Mouse (Mus musculus): ENCODE measurements at regions not wholly inside any gene's neighbourhood (a gene's known extent, or its start where the extent isn't known, plus 50 kb on each side); places are given as distances from the start of the nearest gene placed in this dataset.

- no peak for TF ChIP-seq HCFC1 (IDR thresholded peaks at IDR 0.05; ENCODE audit: low read depth, low read length)
- no peak for TF ChIP-seq SMC3 (IDR thresholded peaks at IDR 0.05; ENCODE audit: low read depth, low read length)
- TF ChIP-seq SIN3A (IDR thresholded peaks at IDR 0.05; ENCODE audit: low read length), result no peak
- DNase-seq (ENCODE audit: extremely low read depth), result no peak
- Histone ChIP-seq H3K36me3 (replicated peaks in 1 of 2; ENCODE audit: control insufficient read depth in 1 of 2, insufficient read depth in 1 of 2, low read length in 1 of 2) (no peaks in the 10 kb centered on the region), H3K4me1 (ENCODE audit: control insufficient read depth in 1 of 2, insufficient read depth in 2 of 2) (no peaks in the 10 kb centered on the region), H3K27ac (ENCODE audit: insufficient read depth, low read depth) (no peak overlapping the region), H3K4me3 (replicated peaks in 1 of 3; ENCODE audit: low read depth in 2 of 3, low read length in 2 of 3, poor library complexity in 1 of 3) (no peak overlapping the region), H3K79me2 (replicated peaks; ENCODE audit: control insufficient read depth, extremely low read depth, insufficient read depth, poor library complexity, severe bottlenecking) (no peaks in the 10 kb centered on the region), H3K9ac (ENCODE audit: insufficient read depth, low read depth) (no peak overlapping the region), H3K27me3 (replicated peaks) (peaks cover 42% of the 10 kb centered on the region), H3K9me3 (replicated peaks; ENCODE audit: low read length) (peaks cover 5% of the 10 kb centered on the region), H3K4me2 (ENCODE audit: insufficient read depth, low read depth, poor library complexity, severe bottlenecking) (no peak overlapping the region)
- dilution Hi-C loops (cut with MboI; ENCODE audit: extremely low pct_ligation_motif_present, extremely low pct_unique_long_range_greater_than_20kb, low sequenced_read_pairs) (no loop called here), in situ Hi-C loops (cut with MboI; ENCODE audit: low pct_ligation_motif_present, low pct_unique_long_range_greater_than_20kb, low sequenced_read_pairs) (no loop called here)
Observed at GRCm38 (mm10) chr16:23784021-23784897, 106.5 kb downstream of the Sst start.

- TF ChIP-seq ELF1 (IDR thresholded peaks at IDR 0.05; ENCODE audit: low read depth, low read length), result no peak
- H3K79me2 ChIP-seq (replicated peaks; ENCODE audit: control insufficient read depth, extremely low read depth, insufficient read depth, poor library complexity, severe bottlenecking), result no peaks in the 10 kb centered on the region
- in situ Hi-C loops (cut with MboI; ENCODE audit: low pct_ligation_motif_present, low pct_unique_long_range_greater_than_20kb, low sequenced_read_pairs) (no loop called here), dilution Hi-C loops (cut with MboI; ENCODE audit: extremely low pct_ligation_motif_present, extremely low pct_unique_long_range_greater_than_20kb, low sequenced_read_pairs) (no loop called here)
- no peak overlapping the region for H3K9ac ChIP-seq (ENCODE audit: insufficient read depth, low read depth)
- DNase-seq (ENCODE audit: extremely low read depth), result no peak
- H3K27me3 ChIP-seq (replicated peaks), result peaks cover 50% of the 10 kb centered on the region
- no peaks in the 10 kb centered on the region for H3K36me3 ChIP-seq (replicated peaks in 1 of 2; ENCODE audit: control insufficient read depth in 1 of 2, insufficient read depth in 1 of 2, low read length in 1 of 2)
- no peaks in the 10 kb centered on the region for H3K4me1 ChIP-seq (ENCODE audit: control insufficient read depth in 1 of 2, insufficient read depth in 2 of 2)
- H3K9me3 ChIP-seq (replicated peaks; ENCODE audit: low read length), result peaks cover 5% of the 10 kb centered on the region
- H3K4me2 ChIP-seq (ENCODE audit: insufficient read depth, low read depth, poor library complexity, severe bottlenecking), result no peak overlapping the region
- no peak overlapping the region for H3K27ac ChIP-seq (ENCODE audit: insufficient read depth, low read depth)
- no peak overlapping the region for H3K4me3 ChIP-seq (replicated peaks in 1 of 3; ENCODE audit: low read depth in 2 of 3, low read length in 2 of 3, poor library complexity in 1 of 3)
Observed at GRCm38 (mm10) chr16:23780440-23781231, 110.1 kb downstream of the Sst start.

GRCm38 (mm10) chr16:23777894-23778293 lies 112.9 kb downstream of the Sst start:
- Histone ChIP-seq H3K9ac (ENCODE audit: insufficient read depth, low read depth) (no peak overlapping the region), H3K4me1 (ENCODE audit: control insufficient read depth in 1 of 2, insufficient read depth in 2 of 2) (no peaks in the 10 kb centered on the region), H3K27me3 (replicated peaks) (peaks cover 43% of the 10 kb centered on the region), H3K4me3 (replicated peaks in 1 of 3; ENCODE audit: low read depth in 2 of 3, low read length in 2 of 3, poor library complexity in 1 of 3) (no peak overlapping the region), H3K79me2 (replicated peaks; ENCODE audit: control insufficient read depth, extremely low read depth, insufficient read depth, poor library complexity, severe bottlenecking) (no peaks in the 10 kb centered on the region), H3K9me3 (replicated peaks; ENCODE audit: low read length) (peaks cover 2% of the 10 kb centered on the region), H3K4me2 (ENCODE audit: insufficient read depth, low read depth, poor library complexity, severe bottlenecking) (no peak overlapping the region), H3K27ac (ENCODE audit: insufficient read depth, low read depth) (no peak overlapping the region), H3K36me3 (replicated peaks in 1 of 2; ENCODE audit: control insufficient read depth in 1 of 2, insufficient read depth in 1 of 2, low read length in 1 of 2) (no peaks in the 10 kb centered on the region)
- dilution Hi-C loops (cut with MboI; ENCODE audit: extremely low pct_ligation_motif_present, extremely low pct_unique_long_range_greater_than_20kb, low sequenced_read_pairs) (no loop called here), in situ Hi-C loops (cut with MboI; ENCODE audit: low pct_ligation_motif_present, low pct_unique_long_range_greater_than_20kb, low sequenced_read_pairs) (no loop called here)
- no peak for DNase-seq (ENCODE audit: extremely low read depth)
- TF ChIP-seq RCOR1 (conservative IDR thresholded peaks at IDR 0.05; ENCODE audit: low read depth, low read length), result no peak
- TF ChIP-seq MEF2A (IDR thresholded peaks at IDR 0.05; ENCODE audit: borderline replicate concordance, low read depth, low read length), result no peak
- no peak for TF ChIP-seq POLR2A (IDR thresholded peaks at IDR 0.05; ENCODE audit: low read depth, low read length)
- no peak for TF ChIP-seq MYC (IDR thresholded peaks at IDR 0.05; ENCODE audit: low read depth, low read length)
- no peak for TF ChIP-seq TCF12 (IDR thresholded peaks at IDR 0.05; ENCODE audit: low read depth, low read length)
- no peak for TF ChIP-seq RAD21 (IDR thresholded peaks at IDR 0.05; ENCODE audit: low read depth, low read length)
- TF ChIP-seq SIN3A (IDR thresholded peaks at IDR 0.05; ENCODE audit: low read length), result no peak
- TF ChIP-seq ETS1 (conservative IDR thresholded peaks at IDR 0.05; ENCODE audit: low read depth, low read length), result no peak
- no peak for TF ChIP-seq USF1 (IDR thresholded peaks at IDR 0.05; ENCODE audit: low read depth, low read length)
- TF ChIP-seq CTCF (conservative IDR thresholded peaks at IDR 0.05 in 1 of 2, IDR thresholded peaks at IDR 0.05 in 1 of 2; ENCODE audit: low read depth in 2 of 2, low read length in 2 of 2), result no peak
- TF ChIP-seq CHD1 (IDR thresholded peaks at IDR 0.05; ENCODE audit: low read depth, low read length), result no peak
- TF ChIP-seq IRF4 (IDR thresholded peaks at IDR 0.05; ENCODE audit: low read depth, low read length), result no peak
- TF ChIP-seq NRF1 (IDR thresholded peaks at IDR 0.05; ENCODE audit: low read depth, low read length), result no peak
- no peak for TF ChIP-seq ZC3H11A (IDR thresholded peaks at IDR 0.05; ENCODE audit: low read depth, low read length)
- TF ChIP-seq TBP (conservative IDR thresholded peaks at IDR 0.05; ENCODE audit: low read depth, low read length), result no peak
- TF ChIP-seq ZKSCAN1 (IDR thresholded peaks at IDR 0.05; ENCODE audit: borderline replicate concordance, low read depth, low read length), result no peak
- no peak for TF ChIP-seq ELF1 (IDR thresholded peaks at IDR 0.05; ENCODE audit: low read depth, low read length)
- TF ChIP-seq POLR2AphosphoS2 (IDR thresholded peaks at IDR 0.05; ENCODE audit: low read depth, low read length), result no peak
